Mouse (Mus musculus): ENCODE measurements around the gene Hrnr. TPM values are rescaled to one million over a fixed set of nuclear protein-coding genes. Genes with fewer than 3 reads are reported as not detected.

Gene Hrnr
- not detected for polyA plus RNA-seq (2014; fragmentation: Illumina TruSeq; extraction: RNeasy Lipid Tissue Mini Kit (QIAGEN cat#74804); ENCODE audit: low read depth, low replicate concordance)

GRCm38 (mm10) chr3:93319449-93319848 lies at the start of gene Hrnr:
TSS of gene Hrnr (plus strand) at chr3:93319749.

GRCm38 (mm10) chr3:93273223-93273622 lies 46.3 kb upstream of the Hrnr start, which contains the start of gene Flg:
TSS of gene Flg (plus strand) at chr3:93273523.

Other genes with a start within 250 kb of the Hrnr start
- gene Crnn, start 175.0 kb upstream of the Hrnr start, polyA plus RNA-seq (2014; fragmentation: Illumina TruSeq; extraction: RNeasy Lipid Tissue Mini Kit (QIAGEN cat#74804); ENCODE audit: low read depth, low replicate concordance): not detected
- not detected for gene Flg2, start 122.5 kb upstream of the Hrnr start, polyA plus RNA-seq (2014; fragmentation: Illumina TruSeq; extraction: RNeasy Lipid Tissue Mini Kit (QIAGEN cat#74804); ENCODE audit: low read depth, low replicate concordance)
- not detected for gene Flg, start 46.2 kb upstream of the Hrnr start, polyA plus RNA-seq (2014; fragmentation: Illumina TruSeq; extraction: RNeasy Lipid Tissue Mini Kit (QIAGEN cat#74804); ENCODE audit: low read depth, low replicate concordance)
- gene Rptn, start 74.0 kb downstream of the Hrnr start, polyA plus RNA-seq (2014; fragmentation: Illumina TruSeq; extraction: RNeasy Lipid Tissue Mini Kit (QIAGEN cat#74804); ENCODE audit: low read depth, low replicate concordance): not detected
- gene Tchh, start 122.6 kb downstream of the Hrnr start, polyA plus RNA-seq (2014; fragmentation: Illumina TruSeq; extraction: RNeasy Lipid Tissue Mini Kit (QIAGEN cat#74804); ENCODE audit: low read depth, low replicate concordance): 6.8 TPM
- 1.1 TPM for gene Tchhl1, start 149.0 kb downstream of the Hrnr start, polyA plus RNA-seq (2014; fragmentation: Illumina TruSeq; extraction: RNeasy Lipid Tissue Mini Kit (QIAGEN cat#74804); ENCODE audit: low read depth, low replicate concordance)
- 1,402 TPM for gene S100a11, start 200.7 kb downstream of the Hrnr start, polyA plus RNA-seq (2014; fragmentation: Illumina TruSeq; extraction: RNeasy Lipid Tissue Mini Kit (QIAGEN cat#74804); ENCODE audit: low read depth, low replicate concordance)
- gene S100a10, start 235.3 kb downstream of the Hrnr start, polyA plus RNA-seq (2014; fragmentation: Illumina TruSeq; extraction: RNeasy Lipid Tissue Mini Kit (QIAGEN cat#74804); ENCODE audit: low read depth, low replicate concordance): 375 TPM

Data from adipose tissue, adult 10 weeks (tissue).